Mouse (Mus musculus) thymus, postnatal 4 days (tissue): Measurements from ENCODE around the gene Cep68.

Experiments
- DNase-seq: peaks from one replicate; pipeline ENCODE4 v3.0.0; 2021

Gene Cep68

DNA sequence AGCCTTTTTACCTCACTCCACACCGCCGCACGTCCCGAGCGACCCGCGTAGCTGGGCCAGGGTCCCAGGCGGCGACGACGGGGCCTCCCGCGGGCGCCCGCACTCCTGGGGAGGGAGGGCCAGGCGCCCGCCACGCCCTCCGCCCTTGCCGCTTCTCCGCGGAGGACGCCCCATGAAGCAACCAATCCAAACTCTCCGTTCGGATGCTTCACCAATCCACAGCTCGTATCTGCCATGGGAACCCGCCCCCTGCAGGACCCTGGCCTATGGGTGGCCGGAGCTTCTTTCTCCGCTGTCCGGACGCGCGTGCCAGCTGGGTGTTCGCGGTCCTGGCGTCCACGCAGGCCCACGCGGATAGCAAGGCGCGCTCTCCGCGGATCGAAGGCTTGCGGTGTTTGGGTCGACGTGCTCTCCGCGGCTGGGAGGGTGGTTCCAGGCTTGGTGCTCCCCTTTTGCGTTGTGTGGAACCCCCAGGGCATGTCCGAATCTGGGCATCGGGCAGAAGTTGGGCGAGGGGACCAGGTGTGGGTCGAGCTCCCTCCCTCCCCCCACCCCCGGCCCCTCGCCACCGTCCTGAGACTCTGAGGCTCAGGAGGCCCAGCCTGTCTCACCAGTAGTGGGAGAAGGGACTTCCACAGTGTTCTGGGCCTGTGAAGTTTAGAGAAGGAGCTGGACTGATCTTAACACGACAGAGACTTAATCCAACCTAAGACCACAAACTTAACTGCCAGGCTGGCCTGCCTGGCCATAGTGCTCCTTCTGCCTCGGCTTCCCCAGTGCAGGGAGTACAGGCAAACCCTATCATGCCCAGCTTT lies at the start of gene Cep68:
TSS of gene Cep68 (minus strand) at position 134 of the 815 bp plus-strand sequence.
- DNase-seq, result peak; percentile 93

- no peak for DNase-seq
Observed at GRCm38 (mm10) chr11:20284463-20284862, 35.2 kb upstream of the Cep68 start.

DNA sequence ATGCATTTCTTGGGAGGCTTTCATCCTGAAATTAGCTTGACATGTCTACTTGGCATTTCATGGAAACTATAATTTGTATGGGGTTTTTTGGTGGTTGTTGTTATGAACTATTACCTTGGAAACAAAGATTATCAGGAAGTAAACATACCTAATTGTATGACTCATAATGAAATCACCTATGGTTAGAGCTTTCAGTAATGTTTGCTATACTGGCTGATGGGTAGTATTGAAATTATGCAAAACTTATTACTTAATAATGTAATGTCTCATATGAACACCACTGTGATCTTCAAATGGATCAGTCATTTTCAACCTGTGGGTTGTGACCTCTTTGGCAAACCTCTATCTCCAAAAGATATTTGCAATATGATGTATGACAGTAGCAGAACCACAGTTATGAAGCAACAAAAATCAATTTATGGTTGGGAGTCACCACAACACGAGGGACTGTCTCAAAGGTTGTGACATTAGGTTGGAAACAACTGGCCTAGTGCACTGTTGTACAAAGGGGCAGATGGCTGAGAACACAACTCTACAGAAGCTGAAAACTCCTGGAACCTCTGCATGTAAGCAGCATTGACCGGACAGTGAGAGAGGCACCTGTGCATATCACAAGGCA lies 33.5 kb upstream of the Cep68 start:
- no peak for DNase-seq

DNA sequence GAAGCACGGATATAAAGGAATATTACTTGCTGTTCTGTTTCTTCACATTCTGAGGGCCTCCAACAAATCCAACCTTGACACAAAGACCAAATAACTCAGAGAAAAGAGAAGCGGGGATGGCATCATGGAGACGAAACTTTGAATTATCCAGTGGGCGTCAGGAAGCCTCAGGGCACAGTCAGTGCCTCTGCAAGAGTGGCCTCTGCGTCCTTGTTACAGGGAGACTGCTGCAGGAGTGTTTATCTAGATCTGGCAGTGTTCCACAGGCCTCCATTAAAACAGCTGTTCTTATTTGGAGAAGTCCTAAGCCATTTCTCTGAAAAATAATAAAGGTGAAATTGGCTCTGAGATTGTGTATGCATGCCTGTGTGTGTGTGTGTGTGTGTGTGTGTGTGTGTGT lies 31.8 kb upstream of the Cep68 start:
- no peak for DNase-seq

DNA sequence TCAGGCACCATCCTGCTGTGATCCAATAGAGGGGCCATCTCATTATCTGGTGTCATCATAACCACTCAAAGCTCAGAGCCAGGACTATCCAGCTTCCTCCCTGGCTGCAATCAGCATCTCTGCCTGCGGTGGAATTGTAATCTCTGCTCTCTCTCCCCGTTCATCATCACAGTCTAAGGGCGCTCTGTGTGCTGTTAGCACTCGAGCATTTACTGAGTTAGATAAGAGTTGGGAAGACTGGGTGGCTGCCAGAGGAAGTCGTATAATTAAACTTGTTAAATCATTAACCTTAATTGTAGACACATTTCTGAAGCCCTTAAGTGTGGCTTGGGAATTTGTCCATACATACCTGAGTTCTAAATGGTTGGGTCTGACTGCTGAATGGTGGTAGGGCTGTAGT lies 29.5 kb upstream of the Cep68 start:
- DNase-seq, result no peak

DNA sequence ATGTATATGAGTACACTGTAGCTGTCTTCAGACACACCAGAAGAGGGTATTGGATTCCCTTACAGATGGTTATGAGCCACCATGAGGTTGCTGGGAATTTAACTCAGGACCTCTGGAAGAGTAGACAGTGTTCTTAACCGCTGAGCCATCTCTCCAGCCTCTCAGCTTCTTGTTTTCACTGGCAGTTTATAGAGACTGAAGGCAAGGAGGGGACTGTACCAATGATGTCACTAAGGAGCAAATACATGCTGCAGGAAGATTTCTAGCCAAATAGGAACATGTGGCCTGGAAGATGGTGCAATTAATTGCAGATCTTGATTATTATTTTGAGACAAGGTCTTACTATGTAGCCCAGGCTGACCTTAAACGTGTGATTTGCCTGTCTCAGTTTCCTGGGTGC lies 27.9 kb upstream of the Cep68 start:
- no peak for DNase-seq

DNA sequence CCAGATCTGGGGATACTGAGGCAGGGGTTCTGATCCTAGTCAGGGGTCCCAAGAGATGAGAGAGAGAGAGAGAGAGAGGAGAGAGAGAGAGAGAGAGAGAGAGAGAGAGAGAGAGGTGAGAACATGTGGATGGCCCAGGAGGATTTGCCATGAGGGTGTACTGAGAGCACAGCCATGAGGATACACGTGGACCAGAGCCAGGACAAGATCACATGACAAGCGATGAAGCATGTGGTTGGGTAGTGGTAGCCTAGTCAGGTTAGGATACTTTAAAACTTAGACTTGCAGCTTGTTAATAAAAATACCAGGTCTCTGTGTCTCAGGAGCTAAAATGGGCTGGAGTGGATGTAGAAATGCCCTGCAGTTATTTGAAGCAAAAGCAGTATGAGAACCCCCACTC lies 26.7 kb upstream of the Cep68 start:
- no peak for DNase-seq

DNA sequence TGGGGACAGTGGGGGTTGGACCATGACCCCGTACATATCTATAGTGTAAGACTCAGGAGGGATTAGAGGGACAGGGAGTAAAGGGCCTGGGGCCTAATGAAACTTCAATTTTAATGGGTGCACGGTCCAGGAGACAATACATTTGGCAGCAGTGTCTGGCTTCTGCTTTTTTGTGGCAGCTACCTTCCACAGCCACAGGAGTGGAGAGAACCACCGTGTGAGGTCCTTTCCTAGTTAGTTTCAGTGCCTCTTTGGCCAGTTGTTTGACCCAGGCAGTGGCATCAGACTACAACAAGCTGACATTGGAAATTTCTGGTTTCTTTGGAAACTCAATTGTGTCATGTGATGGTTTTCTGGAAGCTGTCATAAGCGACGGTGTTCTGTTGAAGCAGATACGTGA lies 20.7 kb upstream of the Cep68 start:
- no peak for DNase-seq

DNA sequence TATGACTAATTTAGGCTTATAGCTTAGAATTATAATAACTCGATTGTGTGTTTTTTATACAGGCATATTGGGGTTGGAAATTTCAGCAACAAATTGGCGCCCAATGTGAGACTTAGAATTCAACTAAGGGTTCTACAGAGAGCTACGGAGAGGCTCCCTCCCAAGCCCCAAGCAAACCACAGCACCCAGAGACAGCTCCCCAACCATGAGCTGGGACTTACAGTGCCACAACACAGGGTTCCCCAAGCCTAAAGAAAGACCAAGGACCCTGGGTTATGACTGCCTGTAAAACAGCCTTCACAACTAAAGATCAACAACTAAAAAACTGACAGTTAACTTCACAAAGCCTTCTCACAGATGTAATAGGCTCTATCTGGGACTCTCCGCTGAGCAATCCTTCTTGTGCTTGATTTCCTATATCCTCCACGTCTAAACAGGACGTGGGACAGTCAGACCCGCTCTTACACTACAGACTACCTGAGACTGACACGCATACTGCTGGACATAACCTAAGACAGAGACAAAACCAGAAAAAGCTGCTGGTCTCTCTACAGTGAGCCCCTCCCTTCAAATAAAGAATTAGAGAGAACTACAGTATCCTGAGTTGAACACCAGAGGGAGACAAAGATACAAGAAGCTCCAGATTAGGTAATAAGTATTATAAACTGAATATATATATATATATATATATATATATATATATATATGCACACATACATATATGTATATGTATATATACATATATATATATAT lies 13.6 kb upstream of the Cep68 start:
- DNase-seq, result no peak

- no peak for DNase-seq
Observed at GRCm38 (mm10) chr11:20254791-20255190, 5.6 kb upstream of the Cep68 start.

GRCm38 (mm10) chr11:20253088-20253487 lies 3.9 kb upstream of the Cep68 start:
- DNase-seq, result no peak

GRCm38 (mm10) chr11:20250476-20251178 lies 1.4 kb upstream of the Cep68 start:
- no peak for DNase-seq

DNA sequence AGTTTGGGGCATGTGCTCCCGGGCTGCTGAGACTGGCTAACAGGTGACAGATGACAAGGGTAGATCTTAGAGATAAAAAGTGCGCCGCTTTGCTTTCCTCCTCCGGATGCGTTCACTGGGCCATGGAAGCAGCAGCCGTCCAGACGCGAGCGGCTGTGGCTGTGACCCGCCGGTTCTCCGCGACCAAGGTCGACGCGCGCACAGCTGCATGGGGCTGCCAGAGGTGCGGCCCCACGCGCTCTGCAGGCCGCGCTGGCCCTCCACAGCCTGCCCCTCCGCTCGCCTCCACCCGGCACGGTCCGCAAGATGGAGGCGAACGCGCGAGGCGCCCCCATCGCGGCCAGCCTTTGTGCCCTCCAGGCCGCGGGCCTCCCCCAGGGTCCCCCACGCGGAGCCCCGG lies 389 bp downstream of the Cep68 start:
- no peak for DNase-seq

DNA sequence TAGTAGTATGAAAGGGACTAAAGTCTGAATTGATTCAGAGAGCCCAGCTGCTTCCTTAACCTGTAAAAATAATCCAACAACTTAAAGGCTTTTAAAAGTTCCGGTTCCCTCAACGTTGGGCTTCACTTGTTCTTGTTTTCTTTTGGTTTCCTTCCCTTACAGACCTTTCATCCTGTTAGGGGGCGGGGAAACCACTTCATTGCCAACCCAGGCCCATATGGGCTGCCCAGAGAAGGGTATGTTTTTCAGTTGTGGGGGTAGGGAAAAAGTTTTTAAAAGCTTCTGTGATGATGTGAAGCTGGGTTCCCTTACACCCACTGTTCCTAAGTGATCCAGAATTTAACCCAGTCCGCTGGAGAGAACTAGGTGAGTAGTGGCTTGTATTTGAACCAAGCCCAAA lies 952 bp downstream of the Cep68 start:
- peak; percentile 59 for DNase-seq

GRCm38 (mm10) chr11:20247146-20247855 lies 1.9 kb downstream of the Cep68 start:
- DNase-seq, result no peak

DNA sequence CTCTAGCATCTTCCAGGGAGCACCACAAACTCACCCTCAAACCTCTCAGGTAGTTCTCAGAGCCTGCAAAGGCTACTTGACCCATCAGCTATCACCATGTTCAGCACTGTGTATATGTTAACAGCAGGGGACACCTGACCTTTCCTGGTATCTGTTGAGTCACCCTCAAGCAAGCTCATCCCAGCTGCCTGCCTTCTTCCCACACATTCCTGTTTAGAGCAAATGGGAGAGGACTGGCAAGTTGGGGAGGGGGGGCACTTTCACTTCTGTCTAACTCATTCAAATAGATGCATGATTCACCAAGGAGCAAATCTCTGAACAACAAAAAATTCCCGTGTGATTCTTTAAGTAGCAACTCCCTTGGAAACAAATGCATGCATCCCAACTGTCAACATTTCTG lies 2.6 kb downstream of the Cep68 start:
- no peak for DNase-seq

DNA sequence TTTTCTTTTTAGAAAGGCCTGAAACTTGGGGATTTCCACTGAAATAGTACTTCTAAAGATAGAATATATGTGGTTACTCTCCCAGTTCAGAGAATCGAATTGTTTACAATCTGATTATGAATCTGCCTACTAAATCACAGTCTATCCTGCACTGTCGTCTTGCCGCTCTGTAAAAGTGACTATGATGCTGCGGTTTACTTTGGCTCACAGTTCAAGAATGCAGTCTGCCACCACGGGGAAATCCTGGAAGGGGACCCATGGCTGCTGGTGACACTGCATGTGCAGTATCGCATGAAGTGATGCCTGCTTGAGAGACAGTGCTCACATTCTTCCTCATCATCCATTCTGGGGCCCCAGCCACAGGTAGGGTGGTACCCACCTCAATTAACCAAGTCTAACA lies 3.9 kb downstream of the Cep68 start:
- no peak for DNase-seq

GRCm38 (mm10) chr11:20244336-20245290 lies 4.6 kb downstream of the Cep68 start:
- no peak for DNase-seq

GRCm38 (mm10) chr11:20243214-20243913 lies 5.9 kb downstream of the Cep68 start:
- peak; percentile 44 for DNase-seq

GRCm38 (mm10) chr11:20242366-20243056 lies 6.7 kb downstream of the Cep68 start:
- no peak for DNase-seq
